Mouse (Mus musculus) myocyte (in vitro differentiated cells): ENCODE measurements at regions not wholly inside any gene's neighbourhood (a gene's known extent, or its start where the extent isn't known, plus 50 kb on each side); places are given as distances from the start of the nearest gene placed in this dataset.

Source experiments
- CEBPB ChIP-seq: IDR thresholded peaks from 2 replicates; pipeline ENCODE4 v1.6.1; 2011; ENCODE audit warnings: mild to moderate bottlenecking, moderate library complexity; ENCODE audit not compliant: poor library complexity, insufficient read depth, severe bottlenecking
- E2F4 ChIP-seq: IDR thresholded peaks from one replicate; pipeline ENCODE4 v1.6.1; 2011; ENCODE audit warnings: mild to moderate bottlenecking, control low read depth, moderate library complexity; ENCODE audit not compliant: insufficient read depth
- MAX ChIP-seq: IDR thresholded peaks from one replicate; pipeline ENCODE4 v1.6.1; 2011; ENCODE audit warnings: low read depth, mild to moderate bottlenecking, control low read depth
- MYOD1 ChIP-seq, 3 experiments: IDR thresholded peaks; one replicate each; pipeline ENCODE4 v1.6.1; 2011; ENCODE audit warnings: control low read depth in 2 of 3, low read depth in 2 of 3, mild to moderate bottlenecking in 2 of 3, moderate library complexity in 1 of 3; ENCODE audit not compliant: insufficient read length in 2 of 3, control insufficient read depth in 1 of 3
- MYOG ChIP-seq, 3 experiments: IDR thresholded peaks; one replicate each; pipeline ENCODE4 v1.6.1; 2011; ENCODE audit warnings: control low read depth in 2 of 3, low read depth in 2 of 3, mild to moderate bottlenecking in 2 of 3; ENCODE audit not compliant: insufficient read length in 2 of 3, control insufficient read depth in 1 of 3, insufficient read depth in 1 of 3
- POLR2A ChIP-seq: IDR thresholded peaks from one replicate; pipeline ENCODE4 v1.6.1; 2011; ENCODE audit warnings: low read depth, mild to moderate bottlenecking, control low read depth, moderate library complexity; ENCODE audit not compliant: insufficient read length
- POLR2AphosphoS2 ChIP-seq: IDR thresholded peaks from one replicate; pipeline ENCODE4 v1.6.1; 2011; ENCODE audit warnings: low read depth, control low read depth; ENCODE audit not compliant: insufficient read length
- SRF ChIP-seq: IDR thresholded peaks from one replicate; pipeline ENCODE4 v1.6.1; 2011; ENCODE audit warnings: low read depth; ENCODE audit not compliant: control insufficient read depth, insufficient read length
- TCF12 ChIP-seq: IDR thresholded peaks from one replicate; pipeline ENCODE4 v1.6.1; 2011; ENCODE audit warnings: mild to moderate bottlenecking, control low read depth; ENCODE audit not compliant: poor library complexity, insufficient read depth, severe bottlenecking
- USF1 ChIP-seq: IDR thresholded peaks from one replicate; pipeline ENCODE4 v1.6.1; 2011; ENCODE audit warnings: low read depth, mild to moderate bottlenecking, control low read depth, moderate library complexity

DNA sequence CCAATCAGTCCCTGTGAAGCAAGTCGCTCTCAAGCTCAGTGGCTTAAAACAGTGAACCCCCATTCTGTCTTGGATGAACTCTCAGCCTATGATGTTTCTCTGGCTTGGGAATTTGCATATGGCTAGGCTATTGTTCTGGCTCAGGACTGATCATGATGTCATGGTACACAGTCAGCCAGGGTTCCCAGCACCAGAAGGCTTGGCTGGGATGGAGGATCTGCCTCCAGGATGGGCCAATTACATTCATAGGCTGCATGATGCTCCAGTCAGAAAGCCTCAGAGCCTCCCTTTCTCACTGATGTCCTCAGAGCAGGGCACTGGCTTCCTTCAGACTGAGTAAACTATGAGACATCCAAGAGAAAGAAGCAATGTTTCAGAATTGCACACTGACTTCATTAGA is 120.3 kb upstream of the Sh3bp4 start:
- TF ChIP-seq POLR2A (no peak), TCF12 (no peak), USF1 (no peak), MYOD1 (IDR thresholded peaks at IDR 0.05; ENCODE audit: control insufficient read depth in 1 of 3, insufficient read length in 2 of 3, low read depth in 2 of 3) (no peak), SRF (no peak), CEBPB (no peak), POLR2AphosphoS2 (no peak), MAX (no peak), MYOG (IDR thresholded peaks at IDR 0.05; ENCODE audit: control insufficient read depth in 1 of 3, insufficient read depth in 1 of 3, insufficient read length in 2 of 3, low read depth in 2 of 3) (no peak), E2F4 (no peak)
